Mouse (Mus musculus): ENCODE data around the gene Ins2. TPM values are rescaled to one million over a fixed set of nuclear protein-coding genes. Genes with fewer than 3 reads are reported as not detected.
A peak's percentile ranks its signal among the peaks of the same experiment; 100 is the strongest.

Ins2 gene
- 199 TPM in 1 of 2 replicates, not detected in the other for polyA plus RNA-seq (2014; fragmentation: Nextera tagmentation; extraction: Ambion mirVana)

GRCm38 (mm10) chr7:142743281-142743680 lies at the start of gene Ins2:
Gene Ins2 (minus strand): TSS chr7:142743381.
- DNase-seq (ENCODE audit: low spot score) (no peak), ATAC-seq (replicated peaks; ENCODE audit: low FRiP score, low TSS enrichment, low read depth) (no peak)
- Histone ChIP-seq H3K4me2 (ENCODE audit: low read length) (no peak within 1 kb of the TSS), H3K4me1 (replicated peaks; ENCODE audit: control insufficient read depth, insufficient read depth, low read length) (no peaks in the 10 kb centered on the region), H3K27ac (ENCODE audit: low read depth) (no peak within 1 kb of the TSS), H3K9me3 (ENCODE audit: control insufficient read depth, low read length) (no peaks in the 10 kb centered on the region), H3K4me3 (ENCODE audit: low read depth, low read length) (no peak within 1 kb of the TSS), H3K27me3 (replicated peaks; ENCODE audit: control insufficient read depth, insufficient read depth, low read length) (no peaks in the 10 kb centered on the region), H3K36me3 (ENCODE audit: control insufficient read depth, insufficient read depth, low read length) (no peaks in the 10 kb centered on the region), H3K9ac (ENCODE audit: low read length) (no peak within 1 kb of the TSS)
- WGBS: 79% methylated on average over 1 of the region's 1 CpGs

- Histone ChIP-seq H3K9me3 (ENCODE audit: control insufficient read depth, low read length) (no peaks in the 10 kb centered on the region), H3K4me3 (ENCODE audit: low read depth, low read length) (no peak overlapping the region), H3K27me3 (replicated peaks; ENCODE audit: control insufficient read depth, insufficient read depth, low read length) (no peaks in the 10 kb centered on the region), H3K4me2 (ENCODE audit: low read length) (no peak overlapping the region), H3K9ac (ENCODE audit: low read length) (no peak overlapping the region), H3K36me3 (ENCODE audit: control insufficient read depth, insufficient read depth, low read length) (no peaks in the 10 kb centered on the region), H3K4me1 (replicated peaks; ENCODE audit: control insufficient read depth, insufficient read depth, low read length) (no peaks in the 10 kb centered on the region), H3K27ac (ENCODE audit: low read depth) (no peak overlapping the region)
- no peak for ATAC-seq (replicated peaks; ENCODE audit: low FRiP score, low TSS enrichment, low read depth)
- DNase-seq (ENCODE audit: low spot score): no peak
- WGBS: 60% methylated on average over 1 of the region's 1 CpGs
Measured at GRCm38 (mm10) chr7:142792650-142793275, 49.6 kb upstream of the Ins2 start.

GRCm38 (mm10) chr7:142789667-142790066 lies 46.5 kb upstream of the Ins2 start:
- no peak overlapping the region for H3K27ac ChIP-seq (ENCODE audit: low read depth)
- H3K27me3 ChIP-seq (replicated peaks; ENCODE audit: control insufficient read depth, insufficient read depth, low read length): no peaks in the 10 kb centered on the region
- H3K4me1 ChIP-seq (replicated peaks; ENCODE audit: control insufficient read depth, insufficient read depth, low read length): no peaks in the 10 kb centered on the region
- H3K36me3 ChIP-seq (ENCODE audit: control insufficient read depth, insufficient read depth, low read length): no peaks in the 10 kb centered on the region
- no peak overlapping the region for H3K4me2 ChIP-seq (ENCODE audit: low read length)
- DNase-seq (ENCODE audit: low spot score): no peak
- no peak for ATAC-seq (replicated peaks; ENCODE audit: low FRiP score, low TSS enrichment, low read depth)
- H3K9me3 ChIP-seq (ENCODE audit: control insufficient read depth, low read length): no peaks in the 10 kb centered on the region
- 76% methylated on average over 9 of the region's 9 CpGs for WGBS
- no peak overlapping the region for H3K9ac ChIP-seq (ENCODE audit: low read length)
- H3K4me3 ChIP-seq (ENCODE audit: low read depth, low read length): no peak overlapping the region

- Histone ChIP-seq H3K9ac (ENCODE audit: low read length) (no peak overlapping the region), H3K4me1 (replicated peaks; ENCODE audit: control insufficient read depth, insufficient read depth, low read length) (no peaks in the 10 kb centered on the region), H3K27me3 (replicated peaks; ENCODE audit: control insufficient read depth, insufficient read depth, low read length) (no peaks in the 10 kb centered on the region), H3K4me3 (ENCODE audit: low read depth, low read length) (no peak overlapping the region), H3K4me2 (ENCODE audit: low read length) (no peak overlapping the region), H3K36me3 (ENCODE audit: control insufficient read depth, insufficient read depth, low read length) (no peaks in the 10 kb centered on the region), H3K9me3 (ENCODE audit: control insufficient read depth, low read length) (no peaks in the 10 kb centered on the region), H3K27ac (ENCODE audit: low read depth) (no peak overlapping the region)
- no peak for ATAC-seq (replicated peaks; ENCODE audit: low FRiP score, low TSS enrichment, low read depth)
- 9% methylated on average over 3 of the region's 3 CpGs for WGBS
- peak; percentile 66 for DNase-seq (ENCODE audit: low spot score)
Measured at GRCm38 (mm10) chr7:142737772-142738171, 5.4 kb downstream of the Ins2 start.

GRCm38 (mm10) chr7:142736943-142737490 lies 6.2 kb downstream of the Ins2 start:
- H3K4me1 ChIP-seq (replicated peaks; ENCODE audit: control insufficient read depth, insufficient read depth, low read length): no peaks in the 10 kb centered on the region
- no peaks in the 10 kb centered on the region for H3K36me3 ChIP-seq (ENCODE audit: control insufficient read depth, insufficient read depth, low read length)
- H3K4me3 ChIP-seq (ENCODE audit: low read depth, low read length): no peak overlapping the region
- DNase-seq (ENCODE audit: low spot score): no peak
- no peak overlapping the region for H3K4me2 ChIP-seq (ENCODE audit: low read length)
- no peaks in the 10 kb centered on the region for H3K27me3 ChIP-seq (replicated peaks; ENCODE audit: control insufficient read depth, insufficient read depth, low read length)
- no peaks in the 10 kb centered on the region for H3K9me3 ChIP-seq (ENCODE audit: control insufficient read depth, low read length)
- H3K27ac ChIP-seq (ENCODE audit: low read depth): no peak overlapping the region
- H3K9ac ChIP-seq (ENCODE audit: low read length): no peak overlapping the region
- 67% methylated on average over 1 of the region's 1 CpGs for WGBS
- no peak for ATAC-seq (replicated peaks; ENCODE audit: low FRiP score, low TSS enrichment, low read depth)

GRCm38 (mm10) chr7:142725973-142726372 lies 17.2 kb downstream of the Ins2 start:
- no peak overlapping the region for H3K27ac ChIP-seq (ENCODE audit: low read depth)
- ATAC-seq (replicated peaks; ENCODE audit: low FRiP score, low TSS enrichment, low read depth) (no peak), DNase-seq (ENCODE audit: low spot score) (no peak)
- WGBS: 63% methylated on average over 3 of the region's 3 CpGs
- no peaks in the 10 kb centered on the region for H3K9me3 ChIP-seq (ENCODE audit: control insufficient read depth, low read length)
- H3K27me3 ChIP-seq (replicated peaks; ENCODE audit: control insufficient read depth, insufficient read depth, low read length): no peaks in the 10 kb centered on the region
- no peaks in the 10 kb centered on the region for H3K36me3 ChIP-seq (ENCODE audit: control insufficient read depth, insufficient read depth, low read length)
- no peaks in the 10 kb centered on the region for H3K4me1 ChIP-seq (replicated peaks; ENCODE audit: control insufficient read depth, insufficient read depth, low read length)
- no peak overlapping the region for H3K4me2 ChIP-seq (ENCODE audit: low read length)
- no peak overlapping the region for H3K9ac ChIP-seq (ENCODE audit: low read length)
- no peak overlapping the region for H3K4me3 ChIP-seq (ENCODE audit: low read depth, low read length)

GRCm38 (mm10) chr7:142720725-142721124 lies 22.5 kb downstream of the Ins2 start:
- Histone ChIP-seq H3K36me3 (ENCODE audit: control insufficient read depth, insufficient read depth, low read length) (no peaks in the 10 kb centered on the region), H3K27ac (ENCODE audit: low read depth) (no peak overlapping the region), H3K4me1 (replicated peaks; ENCODE audit: control insufficient read depth, insufficient read depth, low read length) (no peaks in the 10 kb centered on the region), H3K4me2 (ENCODE audit: low read length) (no peak overlapping the region), H3K9me3 (ENCODE audit: control insufficient read depth, low read length) (no peaks in the 10 kb centered on the region), H3K9ac (ENCODE audit: low read length) (no peak overlapping the region), H3K27me3 (replicated peaks; ENCODE audit: control insufficient read depth, insufficient read depth, low read length) (no peaks in the 10 kb centered on the region), H3K4me3 (ENCODE audit: low read depth, low read length) (no peak overlapping the region)
- ATAC-seq (replicated peaks; ENCODE audit: low FRiP score, low TSS enrichment, low read depth) (no peak), DNase-seq (ENCODE audit: low spot score) (peak; percentile 70)
- 2% methylated on average over 2 of the region's 2 CpGs for WGBS

- DNase-seq (ENCODE audit: low spot score) (peak; percentile 80), ATAC-seq (replicated peaks; ENCODE audit: low FRiP score, low TSS enrichment, low read depth) (no peak)
- Histone ChIP-seq H3K36me3 (ENCODE audit: control insufficient read depth, insufficient read depth, low read length) (no peaks in the 10 kb centered on the region), H3K9ac (ENCODE audit: low read length) (no peak overlapping the region), H3K4me3 (ENCODE audit: low read depth, low read length) (no peak overlapping the region), H3K9me3 (ENCODE audit: control insufficient read depth, low read length) (no peaks in the 10 kb centered on the region), H3K27me3 (replicated peaks; ENCODE audit: control insufficient read depth, insufficient read depth, low read length) (no peaks in the 10 kb centered on the region), H3K4me1 (replicated peaks; ENCODE audit: control insufficient read depth, insufficient read depth, low read length) (no peaks in the 10 kb centered on the region), H3K27ac (ENCODE audit: low read depth) (no peak overlapping the region), H3K4me2 (ENCODE audit: low read length) (peak overlapping the region; percentile 36)
- 19% methylated on average over 8 of the region's 8 CpGs for WGBS
Measured at GRCm38 (mm10) chr7:142714783-142715498, 28.2 kb downstream of the Ins2 start.
